Mouse (Mus musculus) frontal cortex, postnatal 36 days (tissue): ENCODE data around the gene Spint2.
A peak's percentile ranks its signal among the peaks of the same experiment; 100 is the strongest.
"Not testable (repeated sequence)": the region's sequence is repeated elsewhere in the genome, so short reads cannot be mapped to it uniquely, and the experiment has no call there.

Experiments used
- DNase-seq, 2 experiments: peaks; one replicate each; pipeline ENCODE4 v3.0.0; 2022; ENCODE audit warnings: low spot score in 2 of 2

Gene Spint2

GRCm38 (mm10) chr7:29244732-29245416, 36.8 kb downstream of the Spint2 start:
- no peak for DNase-seq

GRCm38 (mm10) chr7:29238019-29238967, 43.4 kb downstream of the Spint2 start, which contains the start of gene Yif1b:
TSS of gene Yif1b (plus strand) at chr7:29238329.
- peak; percentile 97 to 98 for DNase-seq

GRCm38 (mm10) chr7:29237596-29237995, 44.1 kb downstream of the Spint2 start:
- peak in 1 of 2 experiments; percentile 39 for DNase-seq

- DNase-seq = no peak
Measured at GRCm38 (mm10) chr7:29236593-29236992, 45.1 kb downstream of the Spint2 start.

GRCm38 (mm10) chr7:29234661-29235060, 47.1 kb downstream of the Spint2 start:
- DNase-seq = no peak

- DNase-seq = no peak
Measured at GRCm38 (mm10) chr7:29233745-29234144, 48.0 kb downstream of the Spint2 start.

GRCm38 (mm10) chr7:29232247-29233013, 49.3 kb downstream of the Spint2 start, which contains the start of gene Kcnk6:
TSS of gene Kcnk6 (minus strand) at chr7:29232515.
- no peak for DNase-seq

GRCm38 (mm10) chr7:29231517-29231916, 50.2 kb downstream of the Spint2 start:
- DNase-seq = no peak

GRCm38 (mm10) chr7:29230560-29230959, 51.2 kb downstream of the Spint2 start:
- no peak for DNase-seq

GRCm38 (mm10) chr7:29228202-29228601, 53.5 kb downstream of the Spint2 start:
- no peak for DNase-seq

GRCm38 (mm10) chr7:29225520-29225919, 56.2 kb downstream of the Spint2 start:
- DNase-seq = no peak

GRCm38 (mm10) chr7:29224756-29225394, 56.8 kb downstream of the Spint2 start:
- DNase-seq = no peak

- no peak for DNase-seq
Measured at GRCm38 (mm10) chr7:29214846-29215245, 66.9 kb downstream of the Spint2 start.

- DNase-seq = no peak
Measured at GRCm38 (mm10) chr7:29214236-29214635, 67.5 kb downstream of the Spint2 start.

GRCm38 (mm10) chr7:29213675-29214082, 68.0 kb downstream of the Spint2 start, which contains the start of gene Catsperg1:
TSS of gene Catsperg1 (minus strand) at chr7:29214035.
- no peak for DNase-seq

- not testable (repeated sequence) for DNase-seq
Measured at GRCm38 (mm10) chr7:29212775-29213560, 68.7 kb downstream of the Spint2 start.

GRCm38 (mm10) chr7:29212199-29212765, 69.4 kb downstream of the Spint2 start:
- no peak for DNase-seq

- DNase-seq = peak; percentile 38 to 39
Measured at GRCm38 (mm10) chr7:29211415-29212198, 70.1 kb downstream of the Spint2 start.

GRCm38 (mm10) chr7:29211013-29211412, 70.7 kb downstream of the Spint2 start:
- DNase-seq = not testable (repeated sequence)
